Mouse (Mus musculus) MEL (cell line): Measurements from ENCODE around the gene 1700029I15Rik. TPM values are rescaled to one million over a fixed set of nuclear protein-coding genes. Genes with fewer than 3 reads are reported as not detected.

Experiments
- DNase-seq: peaks from one replicate; pipeline ENCODE4 v3.0.0; 2011; ENCODE audit warnings: low read depth, low spot score
- H3K27ac ChIP-seq: 2 replicates; pipeline ENCODE4 v1.5.1; 2012; ENCODE audit warnings: low read depth, mild to moderate bottlenecking, control low read depth, low read length, moderate library complexity; ENCODE audit not compliant: control insufficient read depth
- H3K27me3 ChIP-seq, 2 experiments: fragments of 150-350 bp in 1 of 2; sonication (generic) in 1 of 2; 2 replicates each; pipeline ENCODE4 v1.6.1; 2012; ENCODE audit warnings: low read length in 2 of 2, mild to moderate bottlenecking in 2 of 2, improper control_type of control experiment in 1 of 2, moderate library complexity in 1 of 2; ENCODE audit not compliant: insufficient read depth in 2 of 2, control insufficient read depth in 1 of 2
- H3K36me3 ChIP-seq, 2 experiments: 2 replicates each; pipeline ENCODE4 v1.6.1; 2012 to 2014; ENCODE audit warnings: low read length in 2 of 2, improper control_type of control experiment in 1 of 2, inconsistent platforms in 1 of 2, mild to moderate bottlenecking in 1 of 2; ENCODE audit not compliant: insufficient read depth in 2 of 2, control insufficient read depth in 1 of 2
- H3K4me1 ChIP-seq, 2 experiments: fragments of 150-350 bp in 1 of 2; sonication (generic) in 1 of 2; 2 replicates each; pipeline ENCODE4 v1.6.1; 2012; ENCODE audit warnings: low read length in 2 of 2, improper control_type of control experiment in 1 of 2, mild to moderate bottlenecking in 1 of 2; ENCODE audit not compliant: insufficient read depth in 2 of 2, control insufficient read depth in 1 of 2
- H3K4me3 ChIP-seq, 2 experiments: fragments of 150-350 bp in 1 of 2; sonication (generic) in 1 of 2; 2 replicates each; pipeline ENCODE4 v1.5.1; 2012; ENCODE audit warnings: low read depth in 2 of 2, low read length in 2 of 2, mild to moderate bottlenecking in 2 of 2, moderate library complexity in 2 of 2, control low read depth in 1 of 2, improper control_type of control experiment in 1 of 2; ENCODE audit not compliant: control insufficient read depth in 1 of 2, insufficient read depth in 1 of 2
- H3K79me2 ChIP-seq: 2 replicates; pipeline ENCODE4 v1.6.1; 2012; ENCODE audit warnings: mild to moderate bottlenecking, low read length, moderate library complexity; ENCODE audit not compliant: control insufficient read depth, poor library complexity, insufficient read depth
- H3K9ac ChIP-seq: 2 replicates; pipeline ENCODE4 v1.6.1; 2012; ENCODE audit warnings: low read depth, mild to moderate bottlenecking, control low read depth, low read length, moderate library complexity; ENCODE audit not compliant: control insufficient read depth, poor library complexity, severe bottlenecking
- H3K9me3 ChIP-seq: fragments of 150-350 bp; sonication (generic); replicated peaks from 2 replicates; pipeline ENCODE4 v1.6.1; 2012; ENCODE audit warnings: mild to moderate bottlenecking, low read length, improper control_type of control experiment, moderate library complexity; ENCODE audit not compliant: insufficient read depth
- CHD1 ChIP-seq: IDR thresholded peaks from 2 replicates; pipeline ENCODE4 v1.6.1; 2012; ENCODE audit warnings: low read depth, mild to moderate bottlenecking, inconsistent platforms, low read length, improper control_type of control experiment
- CHD2 ChIP-seq: IDR thresholded peaks from 2 replicates; pipeline ENCODE4 v1.6.1; 2011; ENCODE audit warnings: low read length, improper control_type of control experiment
- E2F4 ChIP-seq: IDR thresholded peaks from 2 replicates; pipeline ENCODE4 v1.6.1; 2011; ENCODE audit warnings: low read depth, low read length, improper control_type of control experiment, borderline replicate concordance
- ELF1 ChIP-seq: IDR thresholded peaks from 2 replicates; pipeline ENCODE4 v1.6.1; 2014; ENCODE audit warnings: low read depth, mild to moderate bottlenecking, inconsistent platforms, low read length, improper control_type of control experiment, moderate library complexity
- EP300 ChIP-seq, 2 experiments: IDR thresholded peaks; 2 replicates each; pipeline ENCODE4 v1.6.1; 2011; ENCODE audit warnings: improper control_type of control experiment in 2 of 2, low read length in 2 of 2, low read depth in 1 of 2, mild to moderate bottlenecking in 1 of 2
- ETS1 ChIP-seq: IDR thresholded peaks from 2 replicates; pipeline ENCODE4 v1.6.1; 2012; ENCODE audit warnings: low read depth, mild to moderate bottlenecking, inconsistent platforms, low read length, improper control_type of control experiment, moderate library complexity
- GABPA ChIP-seq: IDR thresholded peaks from 2 replicates; pipeline ENCODE4 v1.6.1; 2012; ENCODE audit warnings: low read depth, mild to moderate bottlenecking, inconsistent platforms, low read length, improper control_type of control experiment, moderate library complexity
- GATA1 ChIP-seq: IDR thresholded peaks from 2 replicates; pipeline ENCODE4 v1.6.1; 2011; ENCODE audit warnings: low read depth, low read length, improper control_type of control experiment
- HCFC1 ChIP-seq: IDR thresholded peaks from 2 replicates; pipeline ENCODE4 v1.6.1; 2012; ENCODE audit warnings: low read depth, mild to moderate bottlenecking, inconsistent platforms, low read length, improper control_type of control experiment, moderate library complexity
- JUND ChIP-seq: IDR thresholded peaks from 2 replicates; pipeline ENCODE4 v1.6.1; 2011; ENCODE audit warnings: low read depth, mild to moderate bottlenecking, improper control_type of control experiment, low read length
- KAT2A ChIP-seq: conservative IDR thresholded peaks from 2 replicates; pipeline ENCODE4 v1.6.1; 2012; ENCODE audit warnings: low read depth, low read length, improper control_type of control experiment, inconsistent platforms
- MAFK ChIP-seq: IDR thresholded peaks from 2 replicates; pipeline ENCODE4 v1.6.1; 2011; ENCODE audit warnings: low read depth, mild to moderate bottlenecking, low read length, improper control_type of control experiment, borderline replicate concordance
- MAX ChIP-seq: IDR thresholded peaks from 2 replicates; pipeline ENCODE4 v1.6.1; 2011; ENCODE audit warnings: low read length, improper control_type of control experiment
- MAZ ChIP-seq: IDR thresholded peaks from 2 replicates; pipeline ENCODE4 v1.6.1; 2012; ENCODE audit warnings: low read depth, mild to moderate bottlenecking, inconsistent platforms, low read length, improper control_type of control experiment
- MEF2A ChIP-seq: IDR thresholded peaks from 2 replicates; pipeline ENCODE4 v1.6.1; 2014; ENCODE audit warnings: low read depth, mild to moderate bottlenecking, inconsistent platforms, low read length, improper control_type of control experiment; ENCODE audit not compliant: poor library complexity, insufficient replicate concordance, severe bottlenecking; ENCODE audit errors: extremely low read depth
- MXI1 ChIP-seq: IDR thresholded peaks from 2 replicates; pipeline ENCODE4 v1.6.1; 2011; ENCODE audit warnings: mild to moderate bottlenecking, low read depth, low read length, improper control_type of control experiment
- MYB ChIP-seq: IDR thresholded peaks from 2 replicates; pipeline ENCODE4 v1.6.1; 2011; ENCODE audit warnings: mild to moderate bottlenecking, low read depth, low read length, improper control_type of control experiment
- MYC ChIP-seq: IDR thresholded peaks from 2 replicates; pipeline ENCODE4 v1.6.1; 2011; ENCODE audit warnings: low read depth, mild to moderate bottlenecking, low read length, improper control_type of control experiment, moderate library complexity
- NELFE ChIP-seq: IDR thresholded peaks from 2 replicates; pipeline ENCODE4 v1.6.1; 2011; ENCODE audit warnings: low read depth, low read length, improper control_type of control experiment
- NRF1 ChIP-seq: IDR thresholded peaks from 2 replicates; pipeline ENCODE4 v1.6.1; 2014; ENCODE audit warnings: low read depth, mild to moderate bottlenecking, inconsistent platforms, low read length, improper control_type of control experiment, moderate library complexity; ENCODE audit not compliant: poor library complexity, insufficient read depth, severe bottlenecking
- POLR2A ChIP-seq, 2 experiments: IDR thresholded peaks; 2 replicates each; pipeline ENCODE4 v1.6.1; 2011 to 2012; ENCODE audit warnings: low read length in 2 of 2, mild to moderate bottlenecking in 2 of 2, control low read depth in 1 of 2, improper control_type of control experiment in 1 of 2, low read depth in 1 of 2, moderate library complexity in 1 of 2; ENCODE audit not compliant: control insufficient read depth in 1 of 2, insufficient read depth in 1 of 2, poor library complexity in 1 of 2
- POLR2AphosphoS2 ChIP-seq: IDR thresholded peaks from 2 replicates; pipeline ENCODE4 v1.6.1; 2011; ENCODE audit warnings: low read length, improper control_type of control experiment
- POLR2AphosphoS5 ChIP-seq: IDR thresholded peaks from 2 replicates; pipeline ENCODE4 v1.6.1; 2012; ENCODE audit warnings: low read depth, borderline replicate concordance, mild to moderate bottlenecking, inconsistent platforms, low read length, moderate library complexity, mixed read lengths
- RAD21 ChIP-seq: IDR thresholded peaks from 2 replicates; pipeline ENCODE4 v1.6.1; 2011; ENCODE audit warnings: mild to moderate bottlenecking, low read depth, low read length, improper control_type of control experiment
- RCOR1 ChIP-seq: IDR thresholded peaks from 2 replicates; pipeline ENCODE4 v1.6.1; 2012; ENCODE audit warnings: low read depth, mild to moderate bottlenecking, inconsistent platforms, low read length, improper control_type of control experiment
- SMC3 ChIP-seq: IDR thresholded peaks from 2 replicates; pipeline ENCODE4 v1.6.1; 2011; ENCODE audit warnings: low read depth, low read length, improper control_type of control experiment
- TAL1 ChIP-seq: IDR thresholded peaks from 2 replicates; pipeline ENCODE4 v1.6.1; 2012; ENCODE audit warnings: mild to moderate bottlenecking, inconsistent platforms, low read length, moderate library complexity, mixed read lengths
- TBP ChIP-seq: IDR thresholded peaks from 2 replicates; pipeline ENCODE4 v1.8.0; 2011; ENCODE audit warnings: low read depth, low read length, improper control_type of control experiment
- UBTF ChIP-seq: IDR thresholded peaks from 2 replicates; pipeline ENCODE4 v1.6.1; 2012; ENCODE audit warnings: low read depth, mild to moderate bottlenecking, inconsistent platforms, low read length, improper control_type of control experiment, moderate library complexity, borderline replicate concordance; ENCODE audit not compliant: insufficient read depth
- USF1 ChIP-seq: IDR thresholded peaks from 2 replicates; pipeline ENCODE4 v1.6.1; 2014; ENCODE audit warnings: low read depth, mild to moderate bottlenecking, inconsistent platforms, low read length, improper control_type of control experiment, moderate library complexity
- USF2 ChIP-seq, 2 experiments: IDR thresholded peaks; 2 replicates each; pipeline ENCODE4 v1.6.1; 2011 to 2012; ENCODE audit warnings: improper control_type of control experiment in 2 of 2, low read length in 2 of 2, borderline replicate concordance in 1 of 2, inconsistent platforms in 1 of 2, low read depth in 1 of 2, mild to moderate bottlenecking in 1 of 2; ENCODE audit not compliant: insufficient read depth in 1 of 2
- ZC3H11A ChIP-seq: IDR thresholded peaks from 2 replicates; pipeline ENCODE4 v1.6.1; 2012; ENCODE audit warnings: low read depth, mild to moderate bottlenecking, inconsistent platforms, low read length, improper control_type of control experiment
- ZKSCAN1 ChIP-seq: IDR thresholded peaks from 2 replicates; pipeline ENCODE4 v1.6.1; 2012; ENCODE audit warnings: low read depth, mild to moderate bottlenecking, inconsistent platforms, low read length, improper control_type of control experiment, moderate library complexity
- ZMIZ1 ChIP-seq: IDR thresholded peaks from 2 replicates; pipeline ENCODE4 v1.6.1; 2012; ENCODE audit warnings: low read depth, mild to moderate bottlenecking, inconsistent platforms, low read length, improper control_type of control experiment, moderate library complexity
- ZNF384 ChIP-seq: IDR thresholded peaks from 2 replicates; pipeline ENCODE4 v1.6.1; 2012; ENCODE audit warnings: low read depth, mild to moderate bottlenecking, inconsistent platforms, low read length, improper control_type of control experiment
- polyA plus RNA-seq, 2 experiments: library from polyadenylated mRNA; stranded (reverse) in 1 of 2; unstranded in 1 of 2; fragments of >175 nt in 1 of 2; fragments of >200 nt in 1 of 2; gene quantifications; 2 replicates each; pipeline versions ENCODE4 v1.2.1 to v1.2.4; 2012; ENCODE audit warnings: low replicate concordance in 2 of 2, low read depth in 1 of 2; ENCODE audit not compliant: insufficient read length in 2 of 2, insufficient read depth in 1 of 2, missing spikeins in 1 of 2
- total RNA-seq: library from RNA; depleted of rRNA; stranded (reverse); fragments of 300-350 nt; gene quantifications from 2 replicates; pipeline ENCODE4 v1.2.3, GENCODE M21; 2012

Gene 1700029I15Rik
- total and polyA plus RNA-seq, 3 experiments, result 0.65 to 3.2 TPM; not detected in 1

DNA sequence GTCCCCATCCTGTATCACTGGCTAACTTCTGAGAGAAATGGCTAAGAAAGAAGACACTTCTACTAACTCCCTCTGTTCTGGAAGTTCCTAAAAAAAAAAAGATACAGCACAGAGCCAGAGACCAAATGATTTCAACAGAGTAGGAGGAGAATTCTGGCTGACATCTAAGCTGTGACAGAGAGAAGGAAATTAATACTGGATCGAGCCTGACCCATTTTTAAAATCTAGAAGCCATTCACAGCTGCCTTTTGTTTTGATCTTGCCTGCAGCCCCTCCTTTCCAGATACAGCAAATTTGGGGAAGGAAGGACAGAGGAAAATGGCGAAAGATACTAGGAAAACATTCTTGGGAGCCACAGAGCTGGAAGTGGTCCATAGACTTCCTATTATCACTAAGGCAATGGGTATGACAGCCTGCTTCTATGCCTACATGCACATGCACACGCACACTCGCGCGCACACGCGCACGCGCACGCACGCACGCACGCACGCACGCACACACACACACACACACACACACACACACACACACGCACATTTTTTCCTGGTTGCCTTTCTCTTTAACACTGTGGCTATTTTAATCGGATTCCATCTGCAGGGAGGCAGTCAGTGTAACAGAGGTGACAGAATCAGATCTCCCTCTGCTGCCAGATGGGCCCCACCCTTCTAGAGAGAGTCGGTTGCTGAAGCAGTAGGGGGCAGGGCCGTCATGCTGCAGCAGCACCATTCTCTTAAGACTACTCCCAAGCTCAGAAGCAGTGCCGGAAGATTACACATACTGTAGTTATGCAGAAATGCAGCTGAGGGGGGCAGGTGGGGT is 48.6 kb downstream of the 1700029I15Rik start:
- Histone ChIP-seq H3K27ac (peak overlapping the region; percentile 59), H3K4me3 (peak overlapping the region; percentile 70 to 92), H3K27me3 (no peaks in the 10 kb centered on the region), H3K79me2 (peaks cover 66% of the 10 kb centered on the region), H3K9me3 (no peaks in the 10 kb centered on the region), H3K9ac (peak overlapping the region; percentile 76), H3K4me1 (peaks cover 9 to 25% of the 10 kb centered on the region in 2 experiments), H3K36me3 (peaks cover 3 to 12% of the 10 kb centered on the region in 2 experiments)
- DNase-seq, result peak; percentile 91
- TF ChIP-seq RAD21 (no peak), USF1 (no peak), MAZ (peak; percentile 82; the same call in 1 of the 2 replicates), JUND (no peak), POLR2AphosphoS2 (no peak; the same call in 1 of the 2 replicates), GABPA (no peak), EP300 (IDR thresholded peaks at IDR 0.05; ENCODE audit: low read depth in 1 of 2, low read length in 2 of 2) (peak in 1 of 2 experiments; percentile 71; a peak in 2 of 4 replicates), MYC (no peak), MAX (0 out of 2 replicates have a peak, but pooled peaks have one; percentile 36), ZMIZ1 (no peak), MAFK (no peak), ELF1 (no peak), ZKSCAN1 (no peak), MEF2A (no peak), TBP (no peak), SMC3 (no peak), UBTF (no peak), ZNF384 (no peak; the same call in 1 of the 2 replicates), GATA1 (no peak), MXI1 (peak; percentile 90), KAT2A (no peak), NRF1 (peak; percentile 70), HCFC1 (peak; percentile 51; the same call in 1 of the 2 replicates), CHD2 (no peak), POLR2AphosphoS5 (no peak), USF2 (IDR thresholded peaks at IDR 0.05; ENCODE audit: borderline replicate concordance in 1 of 2, insufficient read depth in 1 of 2, low read depth in 1 of 2, low read length in 2 of 2) (no peak), TAL1 (no peak), MYB (no peak), ETS1 (peak; percentile 75), E2F4 (no peak), POLR2A (IDR thresholded peaks at IDR 0.05; ENCODE audit: control insufficient read depth in 1 of 2, insufficient read depth in 1 of 2, low read depth in 1 of 2, low read length in 2 of 2, poor library complexity in 1 of 2) (peak in 1 of 2 experiments; percentile 24; a peak in 1 of 4 replicates), NELFE (no peak; the same call in 1 of the 2 replicates), RCOR1 (peak; percentile 46), ZC3H11A (no peak), CHD1 (no peak)
